Mouse (Mus musculus) heart, embryonic 11.5 days (tissue): Measurements from ENCODE around the gene Hivep3. TPM values are rescaled to one million over a fixed set of nuclear protein-coding genes. Genes with fewer than 3 reads are reported as not detected.

ENCODE experiments used
- ATAC-seq: fragments of 200-750 bp; cut with Nextera tagmentation; replicated peaks from 2 replicates; pipeline ENCODE4 v1.8.0; 2017; ENCODE audit warnings: moderate library complexity; ENCODE audit not compliant: insufficient number of reproducible peaks, low FRiP score, low TSS enrichment
- H3K27ac ChIP-seq: fragments of 300-500 bp; sonication (generic); 2 replicates; pipeline ENCODE4 v1.5.1; 2014; ENCODE audit warnings: mild to moderate bottlenecking, low read depth, low read length
- H3K27me3 ChIP-seq: fragments of 300-500 bp; sonication (generic); 2 replicates; pipeline ENCODE4 v1.6.1; 2014; ENCODE audit warnings: mild to moderate bottlenecking, low read length, mixed read lengths; ENCODE audit not compliant: control insufficient read depth, insufficient read depth
- H3K36me3 ChIP-seq: fragments of 300-500 bp; sonication (generic); 2 replicates; pipeline ENCODE4 v1.6.1; 2014; ENCODE audit warnings: mild to moderate bottlenecking, low read length, moderate library complexity, mixed read lengths; ENCODE audit not compliant: control insufficient read depth, insufficient read depth
- H3K4me1 ChIP-seq: fragments of 300-500 bp; sonication (generic); 2 replicates; pipeline ENCODE4 v1.6.1; 2014; ENCODE audit warnings: low read length; ENCODE audit not compliant: control insufficient read depth, insufficient read depth
- H3K4me2 ChIP-seq: fragments of 300-500 bp; sonication (generic); 2 replicates; pipeline ENCODE4 v1.6.1; 2014; ENCODE audit warnings: mild to moderate bottlenecking, moderate library complexity
- H3K4me3 ChIP-seq: fragments of 300-500 bp; sonication (generic); 2 replicates; pipeline ENCODE4 v1.5.1; 2014; ENCODE audit warnings: low read depth, low read length
- H3K9ac ChIP-seq: fragments of 300-500 bp; sonication (generic); 2 replicates; pipeline ENCODE4 v1.6.1; 2014; ENCODE audit warnings: mild to moderate bottlenecking, low read depth, low read length, moderate library complexity
- H3K9me3 ChIP-seq: fragments of 300-500 bp; sonication (generic); replicated peaks from 2 replicates; pipeline ENCODE4 v1.6.1; 2016; ENCODE audit warnings: low read length; ENCODE audit not compliant: control insufficient read depth
- WGBS: fragments of 180-500 bp; shearing (Covaris S2); extraction: QIAGEN DNeasy Blood & Tissue Kit; methylation state at CpG from one replicate; pipeline ENCODE4 v1.1.7; 2014; ENCODE audit not compliant: insufficient replicate concordance; 5-methylcytosine and 5-hydroxymethylcytosine counted together
- polyA plus RNA-seq: library from polyadenylated mRNA; unstranded; fragments of >200 nt; fragmentation: Nextera tagmentation; extraction: Ambion mirVana; gene quantifications from 2 replicates; pipeline ENCODE4 v1.2.1, GENCODE M21; 2014

The Hivep3 gene
- polyA plus RNA-seq, 1 experiment from 2014 or later = 4.8 TPM

- Histone ChIP-seq H3K27me3 (no peaks in the 10 kb centered on the region), H3K4me1 (no peaks in the 10 kb centered on the region)
These were observed 363.4 kb downstream of the Hivep3 start for GRCm38 (mm10) chr4:120096935-120097334.

GRCm38 (mm10) chr4:120101186-120101585, 367.6 kb downstream of the Hivep3 start:
- H3K4me2 ChIP-seq = no peak overlapping the region
- H3K36me3 ChIP-seq = no peaks in the 10 kb centered on the region
- no peak for ATAC-seq
- no peak overlapping the region for H3K27ac ChIP-seq
- H3K9me3 ChIP-seq = no peaks in the 10 kb centered on the region; the same call in 1 of the 2 replicates
- H3K9ac ChIP-seq = no peak overlapping the region
- H3K4me3 ChIP-seq = no peak overlapping the region
- no peaks in the 10 kb centered on the region for H3K4me1 ChIP-seq
- no peaks in the 10 kb centered on the region for H3K27me3 ChIP-seq

More at GRCm38 (mm10) chr4:120096935-120097334, 363.4 kb downstream of the Hivep3 start:
- no peak for ATAC-seq
- H3K4me2 ChIP-seq = no peak overlapping the region
- H3K27ac ChIP-seq = no peak overlapping the region
- WGBS = 78% methylated on average over 19 of the region's 19 CpGs
- H3K9me3 ChIP-seq = no peaks in the 10 kb centered on the region; the same call in 1 of the 2 replicates
- H3K36me3 ChIP-seq = no peaks in the 10 kb centered on the region
- no peak overlapping the region for H3K4me3 ChIP-seq
- H3K9ac ChIP-seq = no peak overlapping the region

- Histone ChIP-seq H3K9ac (no peak overlapping the region), H3K27ac (no peak overlapping the region), H3K4me3 (no peak overlapping the region), H3K4me1 (no peaks in the 10 kb centered on the region), H3K4me2 (no peak overlapping the region), H3K27me3 (no peaks in the 10 kb centered on the region), H3K9me3 (no peaks in the 10 kb centered on the region), H3K36me3 (no peaks in the 10 kb centered on the region)
- 42% methylated on average over 5 of the region's 5 CpGs for WGBS
- ATAC-seq = no peak
These were observed 371.0 kb downstream of the Hivep3 start for GRCm38 (mm10) chr4:120104599-120104998.

- Histone ChIP-seq H3K4me2 (no peak overlapping the region), H3K4me3 (no peak overlapping the region), H3K4me1 (no peaks in the 10 kb centered on the region), H3K36me3 (no peaks in the 10 kb centered on the region), H3K9ac (no peak overlapping the region), H3K27ac (no peak overlapping the region), H3K27me3 (no peaks in the 10 kb centered on the region), H3K9me3 (no peaks in the 10 kb centered on the region)
- WGBS = 74% methylated on average over 3 of the region's 3 CpGs
- no peak for ATAC-seq
These were observed 372.8 kb downstream of the Hivep3 start for GRCm38 (mm10) chr4:120106362-120106761.

GRCm38 (mm10) chr4:120107787-120108186, 374.2 kb downstream of the Hivep3 start:
- H3K27me3 ChIP-seq = no peaks in the 10 kb centered on the region
- WGBS = 65% methylated on average over 8 of the region's 8 CpGs
- no peak for ATAC-seq
- H3K36me3 ChIP-seq = no peaks in the 10 kb centered on the region
- H3K9ac ChIP-seq = no peak overlapping the region
- no peak overlapping the region for H3K4me2 ChIP-seq
- no peaks in the 10 kb centered on the region for H3K9me3 ChIP-seq
- H3K27ac ChIP-seq = no peak overlapping the region
- H3K4me3 ChIP-seq = no peak overlapping the region
- no peaks in the 10 kb centered on the region for H3K4me1 ChIP-seq

- H3K27me3 ChIP-seq = no peaks in the 10 kb centered on the region
- H3K4me1 ChIP-seq = no peaks in the 10 kb centered on the region
- H3K9me3 ChIP-seq = no peaks in the 10 kb centered on the region
- 77% methylated on average over 3 of the region's 3 CpGs for WGBS
- H3K36me3 ChIP-seq = no peaks in the 10 kb centered on the region
- no peak for ATAC-seq
- H3K27ac ChIP-seq = no peak overlapping the region
- no peak overlapping the region for H3K9ac ChIP-seq
- H3K4me2 ChIP-seq = no peak overlapping the region
- H3K4me3 ChIP-seq = no peak overlapping the region
These were observed 381.9 kb downstream of the Hivep3 start for GRCm38 (mm10) chr4:120115516-120115915.

GRCm38 (mm10) chr4:120116312-120116711, 382.7 kb downstream of the Hivep3 start:
- no peak overlapping the region for H3K27ac ChIP-seq
- H3K9me3 ChIP-seq = no peaks in the 10 kb centered on the region
- H3K36me3 ChIP-seq = no peaks in the 10 kb centered on the region
- no peak overlapping the region for H3K4me3 ChIP-seq
- H3K27me3 ChIP-seq = no peaks in the 10 kb centered on the region
- H3K9ac ChIP-seq = no peak overlapping the region
- 74% methylated on average over 1 of the region's 1 CpGs for WGBS
- ATAC-seq = no peak
- no peak overlapping the region for H3K4me2 ChIP-seq
- no peaks in the 10 kb centered on the region for H3K4me1 ChIP-seq

- H3K27me3 ChIP-seq = peaks cover 3% of the 10 kb centered on the region; the same call in 1 of the 2 replicates
- H3K9me3 ChIP-seq = no peaks in the 10 kb centered on the region
- no peak overlapping the region for H3K4me3 ChIP-seq
- H3K27ac ChIP-seq = no peak overlapping the region
- no peaks in the 10 kb centered on the region for H3K36me3 ChIP-seq
- H3K4me1 ChIP-seq = no peaks in the 10 kb centered on the region
- WGBS = 34% methylated on average over 8 of the region's 8 CpGs
- no peak for ATAC-seq
- H3K4me2 ChIP-seq = no peak overlapping the region
- no peak overlapping the region for H3K9ac ChIP-seq
These were observed 386.7 kb downstream of the Hivep3 start for GRCm38 (mm10) chr4:120120276-120120675.

GRCm38 (mm10) chr4:120124656-120125055, 391.1 kb downstream of the Hivep3 start:
- 69% methylated on average over 6 of the region's 6 CpGs for WGBS
- ATAC-seq = no peak

More at GRCm38 (mm10) chr4:120124656-120125055, 391.1 kb downstream of the Hivep3 start:
- Histone ChIP-seq H3K9ac (no peak overlapping the region), H3K27ac (no peak overlapping the region), H3K9me3 (no peaks in the 10 kb centered on the region), H3K4me1 (peaks cover 4% of the 10 kb centered on the region; the same call in 1 of the 2 replicates), H3K27me3 (peaks cover 3% of the 10 kb centered on the region; the same call in 1 of the 2 replicates), H3K4me3 (no peak overlapping the region), H3K4me2 (no peak overlapping the region), H3K36me3 (no peaks in the 10 kb centered on the region)
